Mouse (Mus musculus): ENCODE results near the gene Plaur. TPM values are rescaled to one million over a fixed set of nuclear protein-coding genes. Genes with fewer than 3 reads are reported as not detected.
A peak's percentile ranks its signal among the peaks of the same experiment; 100 is the strongest.

Gene Plaur
- total and polyA plus RNA-seq, 2 experiments from 2014 or later = 1.2 to 1.3 TPM

DNA sequence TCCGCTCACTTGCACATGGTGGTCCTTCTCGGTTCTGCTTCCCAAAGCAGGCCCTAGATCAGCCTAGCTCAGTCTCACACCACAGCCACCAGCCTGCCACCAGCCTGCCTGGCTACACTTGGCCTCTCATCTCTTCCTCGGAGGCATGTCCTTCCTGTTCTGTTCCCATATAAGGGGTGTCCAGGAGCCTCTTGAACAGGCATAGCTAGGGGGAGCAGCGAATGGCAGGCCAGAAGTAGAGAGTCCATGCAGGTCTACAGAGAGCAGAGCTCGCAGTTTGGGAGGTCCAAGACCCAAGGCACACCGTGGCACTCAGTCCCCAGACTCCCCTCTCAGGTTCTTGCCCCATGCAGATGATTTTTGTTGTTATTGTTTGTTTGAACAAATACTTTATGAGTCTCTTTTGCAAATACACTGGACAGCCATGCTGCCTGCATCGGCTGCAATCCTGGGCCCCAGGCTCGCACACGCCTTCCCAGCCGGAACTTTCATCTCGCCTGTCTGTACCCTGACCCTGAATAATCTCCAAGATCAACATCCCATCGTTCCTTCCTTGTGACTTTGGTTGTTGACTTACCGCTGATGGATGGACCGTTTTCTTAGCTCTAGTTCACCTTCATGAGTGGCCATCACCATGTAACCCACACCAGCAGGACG is 39.0 kb upstream of the Plaur start:
- Histone ChIP-seq H3K4me1 (ENCODE audit: insufficient read depth) (no peaks in the 10 kb centered on the region), H3K27me3 (ENCODE audit: insufficient read depth, low read length) (no peaks in the 10 kb centered on the region), H3K4me2 (ENCODE audit: low read depth) (no peak overlapping the region), H3K4me3 (ENCODE audit: low read depth, low read length) (no peak overlapping the region), H3K9me3 (ENCODE audit: low read length) (no peaks in the 10 kb centered on the region), H3K36me3 (ENCODE audit: insufficient read depth) (peaks cover 24% of the 10 kb centered on the region; the same call in 1 of the 2 replicates), H3K27ac (ENCODE audit: low read depth, low read length) (no peak overlapping the region), H3K9ac (no peak overlapping the region)
- 91% methylated on average over 15 of the region's 15 CpGs for WGBS
- ATAC-seq = no peak
- no peak for TF ChIP-seq CTCF (IDR thresholded peaks at IDR 0.05; ENCODE audit: low read depth)
- no peak for DNase-seq

GRCm38 (mm10) chr7:24423956-24424732 is 38.1 kb upstream of the Plaur start:
- WGBS = 76% methylated on average over 12 of the region's 12 CpGs
- no peak for TF ChIP-seq CTCF (IDR thresholded peaks at IDR 0.05; ENCODE audit: low read depth)
- Histone ChIP-seq H3K36me3 (ENCODE audit: insufficient read depth) (peaks cover 24% of the 10 kb centered on the region; the same call in 1 of the 2 replicates), H3K4me1 (ENCODE audit: insufficient read depth) (no peaks in the 10 kb centered on the region), H3K9ac (no peak overlapping the region), H3K27me3 (ENCODE audit: insufficient read depth, low read length) (no peaks in the 10 kb centered on the region), H3K27ac (ENCODE audit: low read depth, low read length) (no peak overlapping the region), H3K9me3 (ENCODE audit: low read length) (no peaks in the 10 kb centered on the region), H3K4me3 (ENCODE audit: low read depth, low read length) (no peak overlapping the region), H3K4me2 (ENCODE audit: low read depth) (no peak overlapping the region)
- DNase-seq (no peak), ATAC-seq (0 out of 2 replicates have a peak, but pooled peaks have one; percentile 5)

- Histone ChIP-seq H3K27ac (ENCODE audit: low read depth, low read length) (no peak overlapping the region), H3K4me2 (ENCODE audit: low read depth) (no peak overlapping the region), H3K9me3 (ENCODE audit: low read length) (no peaks in the 10 kb centered on the region), H3K9ac (no peak overlapping the region), H3K36me3 (ENCODE audit: insufficient read depth) (peaks cover 19% of the 10 kb centered on the region; the same call in 1 of the 2 replicates), H3K4me1 (ENCODE audit: insufficient read depth) (0 out of 2 replicates have a peak, but pooled peaks cover 4% of the 10 kb centered on the region), H3K27me3 (ENCODE audit: insufficient read depth, low read length) (no peaks in the 10 kb centered on the region), H3K4me3 (ENCODE audit: low read depth, low read length) (no peak overlapping the region)
- no peak for TF ChIP-seq CTCF (IDR thresholded peaks at IDR 0.05; ENCODE audit: low read depth)
- ATAC-seq (no peak), DNase-seq (no peak)
- 85% methylated on average over 9 of the region's 9 CpGs for WGBS
Observed at GRCm38 (mm10) chr7:24425919-24426318, 36.4 kb upstream of the Plaur start.

DNA sequence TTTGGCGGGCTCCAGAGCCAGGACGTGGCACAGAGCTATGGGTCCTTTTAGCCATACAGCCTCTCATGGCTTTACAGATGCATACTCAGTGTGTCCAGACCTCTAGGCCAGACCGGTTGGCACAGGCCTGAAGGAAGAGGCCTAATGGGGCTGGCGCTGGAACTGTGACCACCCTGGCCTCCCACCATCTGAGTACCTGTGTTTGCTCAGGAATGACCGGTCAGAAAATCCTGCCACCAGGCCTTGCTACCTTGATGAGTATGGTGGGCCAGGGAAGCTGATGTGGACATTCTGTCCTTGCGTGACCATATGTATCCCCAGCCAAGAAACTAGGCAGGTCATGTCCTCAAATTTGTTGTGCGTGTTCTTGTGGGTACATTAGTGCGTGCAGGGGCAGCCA is 35.1 kb upstream of the Plaur start:
- Histone ChIP-seq H3K4me1 (ENCODE audit: insufficient read depth) (0 out of 2 replicates have a peak, but pooled peaks cover 4% of the 10 kb centered on the region), H3K9me3 (ENCODE audit: low read length) (no peaks in the 10 kb centered on the region), H3K4me3 (ENCODE audit: low read depth, low read length) (no peak overlapping the region), H3K36me3 (ENCODE audit: insufficient read depth) (peaks cover 8% of the 10 kb centered on the region; the same call in 1 of the 2 replicates), H3K27ac (ENCODE audit: low read depth, low read length) (no peak overlapping the region), H3K4me2 (ENCODE audit: low read depth) (no peak overlapping the region), H3K27me3 (ENCODE audit: insufficient read depth, low read length) (no peaks in the 10 kb centered on the region), H3K9ac (no peak overlapping the region)
- no peak for ATAC-seq
- no peak for TF ChIP-seq CTCF (IDR thresholded peaks at IDR 0.05; ENCODE audit: low read depth)
- DNase-seq = no peak
- 95% methylated on average over 8 of the region's 8 CpGs for WGBS

- Histone ChIP-seq H3K4me1 (ENCODE audit: insufficient read depth) (0 out of 2 replicates have a peak, but pooled peaks cover 4% of the 10 kb centered on the region), H3K9ac (no peak overlapping the region), H3K4me3 (ENCODE audit: low read depth, low read length) (no peak overlapping the region), H3K27me3 (ENCODE audit: insufficient read depth, low read length) (no peaks in the 10 kb centered on the region), H3K9me3 (ENCODE audit: low read length) (no peaks in the 10 kb centered on the region), H3K27ac (ENCODE audit: low read depth, low read length) (peak overlapping the region; percentile 75), H3K36me3 (ENCODE audit: insufficient read depth) (no peaks in the 10 kb centered on the region), H3K4me2 (ENCODE audit: low read depth) (no peak overlapping the region)
- WGBS = 90% methylated on average over 5 of the region's 5 CpGs
- DNase-seq = no peak
- ATAC-seq = no peak
- no peak for TF ChIP-seq CTCF (IDR thresholded peaks at IDR 0.05; ENCODE audit: low read depth)
Observed at GRCm38 (mm10) chr7:24428725-24429124, 33.6 kb upstream of the Plaur start.

- Histone ChIP-seq H3K27me3 (ENCODE audit: insufficient read depth, low read length) (no peaks in the 10 kb centered on the region), H3K4me2 (ENCODE audit: low read depth) (no peak overlapping the region), H3K4me3 (ENCODE audit: low read depth, low read length) (no peak overlapping the region), H3K36me3 (ENCODE audit: insufficient read depth) (no peaks in the 10 kb centered on the region), H3K9ac (no peak overlapping the region), H3K27ac (ENCODE audit: low read depth, low read length) (peak overlapping the region; percentile 75), H3K4me1 (ENCODE audit: insufficient read depth) (0 out of 2 replicates have a peak, but pooled peaks cover 4% of the 10 kb centered on the region), H3K9me3 (ENCODE audit: low read length) (no peaks in the 10 kb centered on the region)
- no peak for TF ChIP-seq CTCF (IDR thresholded peaks at IDR 0.05; ENCODE audit: low read depth)
- DNase-seq = peak; percentile 92
- WGBS = 32% methylated on average over 16 of the region's 16 CpGs
- peak; percentile 84 for ATAC-seq
Observed at GRCm38 (mm10) chr7:24429413-24430112, 32.7 kb upstream of the Plaur start.
